Mouse (Mus musculus): ENCODE measurements around the gene Fam118b.

DNA sequence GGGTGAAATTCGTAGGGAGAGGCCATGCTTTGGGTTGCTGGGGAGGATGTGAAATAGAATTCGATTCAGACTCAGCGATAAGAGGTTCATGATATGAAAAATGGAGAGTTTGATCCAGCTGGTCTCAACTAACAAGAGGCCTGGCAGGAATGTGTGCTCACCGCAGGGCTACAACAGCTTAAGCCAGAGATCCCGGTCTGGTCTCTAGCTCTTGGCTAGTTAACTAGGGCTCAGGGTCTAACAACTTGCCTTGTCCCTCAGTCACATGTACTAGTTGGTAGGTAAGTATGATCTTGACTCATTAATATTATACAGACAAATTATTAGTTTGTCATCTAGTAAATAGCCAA, 15.2 kb upstream of the Fam118b start:
- TF ChIP-seq TAL1 (IDR thresholded peaks at IDR 0.05; ENCODE audit: low read length): no peak
- no peak for TF ChIP-seq GATA1 (IDR thresholded peaks at IDR 0.05; ENCODE audit: low read length)

All from erythroblast, embryonic 14.5 days (primary cell).